Mouse (Mus musculus) CD8-positive naive resting alpha-beta T cell, adult 2 months (primary cell): ENCODE measurements around the gene Kdm3a.

ENCODE experiments used
- DNase-seq, 2 experiments: peaks; one replicate each; pipeline ENCODE4 v3.0.0; 2022; ENCODE audit warnings: low read depth in 2 of 2, low spot score in 2 of 2

Gene Kdm3a

DNA sequence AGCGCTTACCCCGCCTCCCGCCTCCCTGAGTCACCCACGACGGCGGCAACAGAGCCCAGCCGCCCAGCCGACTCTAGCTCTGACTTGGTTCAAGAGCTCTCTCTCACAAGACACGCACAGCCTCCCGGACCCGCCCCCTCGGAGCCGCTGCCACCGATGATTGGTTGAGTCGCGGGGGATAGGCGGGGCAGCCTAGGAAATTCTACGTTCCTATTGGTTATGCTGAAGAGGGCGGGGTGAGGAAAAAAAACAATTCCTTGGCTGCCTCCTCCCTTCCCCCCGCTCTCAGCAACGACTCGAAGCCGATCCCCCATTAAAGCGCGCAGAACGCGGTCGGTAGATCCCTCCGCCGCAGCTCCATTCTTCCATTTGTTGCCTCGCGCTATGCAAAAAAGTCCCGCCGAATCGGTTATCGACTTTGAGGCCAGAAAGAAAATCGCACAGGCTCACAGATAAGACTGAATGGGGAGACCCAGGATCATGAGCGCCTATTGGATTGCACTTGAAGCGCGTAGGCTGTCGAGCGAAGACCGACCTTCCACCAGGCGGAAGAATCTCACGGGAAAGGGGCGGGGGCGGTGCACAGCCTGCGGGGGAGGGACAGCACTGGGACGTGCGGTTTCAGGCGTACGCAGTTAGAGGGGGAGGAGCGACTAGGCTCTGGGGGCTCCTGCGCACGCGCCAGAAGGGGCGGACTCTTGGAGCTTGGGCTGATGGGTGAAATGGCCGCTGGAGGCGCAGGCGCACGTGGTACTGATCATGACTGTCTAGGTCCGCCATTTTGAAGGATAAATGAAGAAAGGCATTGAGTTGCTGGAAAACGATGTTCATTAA, at the start of gene Kdm3a:
Gene Kdm3a (minus strand): TSS at position 162 of the 834 bp plus-strand sequence.
- DNase-seq = peak; percentile 99

DNA sequence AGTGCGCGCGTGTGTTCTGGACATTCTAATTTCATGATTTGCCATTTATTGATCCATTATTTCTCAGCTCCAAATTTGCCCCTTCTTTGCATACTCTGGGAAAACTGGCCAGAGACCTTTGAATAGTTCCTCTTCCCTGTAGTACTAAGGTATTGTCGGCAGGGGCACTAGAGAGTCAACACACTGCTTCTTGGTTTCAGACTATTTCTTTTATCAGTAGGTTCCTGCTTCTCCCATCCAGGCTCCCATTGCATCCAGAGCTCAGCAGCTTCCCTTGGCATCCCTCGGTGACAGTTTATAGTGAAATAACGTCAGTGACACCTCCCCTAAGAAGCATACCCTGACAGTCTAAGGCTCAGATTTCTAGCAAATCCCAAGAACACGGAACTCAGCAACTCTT, 46.1 kb upstream of the Kdm3a start:
- no peak for DNase-seq

DNA sequence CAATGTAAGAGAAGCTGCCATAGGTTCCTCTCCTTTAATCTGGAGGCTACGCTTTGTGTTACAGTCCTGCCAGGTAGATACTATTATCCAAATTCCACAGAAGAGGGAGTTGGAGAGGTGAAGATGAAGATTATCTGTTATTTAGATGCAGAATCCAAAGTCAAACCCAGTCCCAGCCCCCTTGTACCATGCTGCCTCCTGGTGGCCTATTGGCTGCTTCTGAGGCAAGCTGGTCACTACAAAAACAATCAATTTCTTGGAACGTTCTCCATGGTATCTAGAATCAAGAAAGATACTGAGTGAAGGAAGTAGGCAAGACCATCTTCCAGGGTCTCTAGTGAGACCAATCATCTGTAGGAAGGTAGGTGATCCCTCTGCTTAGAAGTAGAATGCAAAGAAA, 40.4 kb upstream of the Kdm3a start:
- peak; percentile 6 to 42 for DNase-seq

DNA sequence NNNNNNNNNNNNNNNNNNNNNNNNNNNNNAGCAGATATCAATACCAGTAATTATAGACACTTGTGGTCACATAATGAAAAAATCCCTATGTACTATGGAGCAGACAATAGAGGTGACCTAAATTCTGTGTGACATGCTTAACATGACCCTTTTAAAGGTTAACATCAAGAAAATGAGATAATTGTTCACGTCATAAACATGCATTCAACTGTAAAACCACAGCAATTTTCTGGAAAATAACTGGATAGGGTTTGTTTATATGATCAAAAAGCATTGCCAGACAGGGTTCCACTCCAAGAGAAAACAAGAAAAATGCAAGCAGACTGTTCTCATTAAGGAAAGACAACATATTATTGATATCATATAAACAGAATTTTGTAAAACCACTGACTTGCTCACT, 31.7 kb upstream of the Kdm3a start:
- no peak for DNase-seq

DNA sequence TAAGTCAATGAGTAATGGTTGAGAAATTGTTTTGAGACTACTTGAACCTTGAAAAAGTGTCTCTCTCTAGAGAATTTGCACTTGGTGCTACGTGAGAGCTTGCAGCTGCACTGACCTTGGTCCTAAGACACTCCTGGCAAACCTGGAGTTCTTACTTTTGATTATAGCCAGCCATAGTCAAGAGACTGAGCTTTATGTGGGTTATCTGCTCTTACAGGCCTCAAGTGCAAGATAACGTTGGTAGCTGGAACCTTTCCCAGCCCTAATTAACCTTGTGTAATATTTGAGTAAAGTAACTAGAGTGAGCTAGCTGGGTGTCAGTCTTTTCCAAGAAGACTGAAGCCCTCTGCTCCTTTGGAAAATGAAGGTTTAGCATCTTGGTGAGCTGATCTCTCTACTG, 25.5 kb upstream of the Kdm3a start:
- DNase-seq = no peak

DNA sequence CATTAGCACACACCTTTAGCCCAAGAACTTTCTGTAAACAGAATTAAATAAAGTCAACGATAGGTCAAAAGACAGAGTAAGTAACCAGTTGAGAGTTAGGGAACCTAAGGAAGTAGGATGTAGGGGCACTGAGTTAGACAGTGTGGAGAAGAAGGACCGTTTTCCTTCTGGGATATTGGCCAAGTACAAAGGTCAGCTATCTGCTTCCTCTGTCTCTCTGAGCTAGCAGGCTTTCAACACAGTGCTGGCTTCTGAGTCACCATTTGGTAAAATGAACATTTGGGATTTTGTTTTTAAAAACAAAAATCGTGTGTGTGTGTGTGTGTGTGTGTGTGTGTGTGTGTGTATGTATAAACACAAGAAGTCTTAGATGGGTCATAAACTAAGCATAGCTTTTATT, 23.0 kb upstream of the Kdm3a start:
- DNase-seq = no peak

DNA sequence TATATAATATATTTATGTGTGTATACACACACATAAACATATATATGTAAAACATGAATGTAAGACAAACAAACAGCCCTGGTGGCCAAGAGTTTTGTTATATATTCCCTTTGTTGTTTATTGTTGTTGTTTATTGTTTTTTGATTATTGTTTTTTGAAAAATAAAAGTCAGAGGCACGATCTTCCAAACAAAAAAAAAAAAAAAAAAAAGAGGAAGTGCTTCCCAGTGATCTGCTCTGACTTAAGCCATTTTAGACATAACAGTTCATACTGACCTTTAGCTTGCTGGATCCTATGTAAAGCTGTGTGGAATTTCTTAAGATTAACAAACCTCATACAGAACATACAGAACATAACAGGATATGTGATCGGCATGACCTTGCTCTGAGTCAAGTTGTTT, 19.1 kb upstream of the Kdm3a start:
- DNase-seq = no peak

DNA sequence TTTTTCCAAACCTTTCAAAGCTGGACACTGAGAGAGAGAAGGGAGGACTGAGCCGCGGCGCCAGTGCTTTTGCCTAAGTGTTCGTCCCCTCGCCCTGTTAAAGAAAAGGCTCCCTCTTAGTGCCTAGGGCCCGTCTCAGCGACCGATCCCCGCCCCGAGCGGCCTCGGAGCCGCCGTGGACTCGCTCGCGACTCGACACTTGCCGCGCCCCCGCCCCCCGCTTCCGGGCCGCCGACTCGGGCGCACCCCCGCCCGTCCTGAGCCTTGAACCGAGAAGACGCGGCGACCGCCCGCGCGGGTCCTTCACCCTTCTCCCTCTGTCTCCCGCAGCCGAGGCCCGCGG, 333 bp downstream of the Kdm3a start:
- DNase-seq = no peak

DNA sequence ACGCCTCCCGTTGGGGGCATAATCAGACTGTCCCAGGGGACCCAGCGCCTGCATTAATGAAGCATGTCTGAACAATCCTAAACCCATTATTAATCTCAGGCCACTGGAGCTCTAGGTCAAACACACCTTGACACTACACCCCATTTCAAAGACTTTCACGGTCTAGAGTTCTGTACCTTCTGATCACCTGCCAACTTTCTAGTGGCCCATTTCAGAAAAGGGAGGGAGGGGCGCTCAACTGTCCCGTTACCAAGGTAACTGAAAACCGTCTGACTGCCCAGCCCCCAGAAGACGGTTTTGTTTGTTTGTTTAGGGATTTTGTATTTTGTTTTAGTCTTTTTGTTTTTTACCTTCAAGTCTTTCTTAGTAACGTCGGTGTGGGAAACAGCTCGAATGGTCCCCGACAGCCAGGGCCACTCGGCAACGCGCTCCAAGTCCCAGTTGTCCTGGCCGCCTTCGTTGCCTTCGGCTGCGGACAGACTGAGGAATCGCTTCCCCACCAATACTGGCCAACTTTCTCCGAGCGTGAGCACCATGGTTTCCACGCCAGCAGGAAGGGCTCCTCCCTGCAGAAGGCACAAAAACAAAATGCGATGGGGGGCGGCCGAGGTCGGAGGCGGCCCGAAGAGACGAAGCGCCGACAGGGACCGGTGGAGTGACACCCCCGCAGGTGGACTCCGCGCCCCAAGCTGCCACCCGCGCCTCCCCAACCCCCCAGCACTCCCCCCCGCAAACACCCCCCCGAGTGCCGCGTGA, 906 bp downstream of the Kdm3a start:
- peak; percentile 29 to 43 for DNase-seq

DNA sequence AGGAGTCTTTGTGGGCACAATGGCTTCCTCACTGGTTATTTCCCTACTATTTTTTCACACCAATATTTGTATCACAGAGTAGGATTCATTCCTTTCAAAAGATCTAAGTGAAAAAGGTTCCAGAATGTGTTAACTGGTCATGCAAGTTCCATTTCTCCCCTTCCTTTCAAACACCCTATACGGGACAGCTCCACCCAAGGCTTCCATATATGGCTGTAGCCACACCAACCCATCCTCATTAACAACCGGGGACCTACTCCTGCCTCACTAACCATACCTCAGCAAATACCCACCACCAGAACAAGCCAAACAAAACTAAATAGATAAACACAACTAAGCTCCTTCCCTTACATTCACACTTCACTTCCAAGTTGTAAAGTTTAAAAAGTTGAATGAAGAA, 1.6 kb downstream of the Kdm3a start:
- DNase-seq = no peak

DNA sequence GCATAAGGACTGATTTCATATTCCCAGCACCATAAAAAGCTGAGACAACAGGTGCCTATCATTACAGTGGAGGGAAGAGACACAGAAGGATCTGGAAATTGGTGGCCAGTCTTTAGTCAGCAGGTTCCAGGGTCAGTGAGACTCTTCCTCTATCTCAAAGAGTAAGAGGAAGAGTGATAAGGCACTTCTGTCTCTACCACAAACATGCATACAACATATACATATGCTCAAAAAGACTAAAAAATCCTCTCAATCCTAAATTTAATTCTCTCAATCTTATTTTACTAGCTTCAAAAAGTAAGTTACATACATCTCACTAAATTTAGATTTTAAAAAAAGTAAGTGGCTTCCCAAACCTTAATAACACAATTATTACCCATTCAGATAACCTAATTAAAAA, 5.5 kb downstream of the Kdm3a start:
- no peak for DNase-seq

DNA sequence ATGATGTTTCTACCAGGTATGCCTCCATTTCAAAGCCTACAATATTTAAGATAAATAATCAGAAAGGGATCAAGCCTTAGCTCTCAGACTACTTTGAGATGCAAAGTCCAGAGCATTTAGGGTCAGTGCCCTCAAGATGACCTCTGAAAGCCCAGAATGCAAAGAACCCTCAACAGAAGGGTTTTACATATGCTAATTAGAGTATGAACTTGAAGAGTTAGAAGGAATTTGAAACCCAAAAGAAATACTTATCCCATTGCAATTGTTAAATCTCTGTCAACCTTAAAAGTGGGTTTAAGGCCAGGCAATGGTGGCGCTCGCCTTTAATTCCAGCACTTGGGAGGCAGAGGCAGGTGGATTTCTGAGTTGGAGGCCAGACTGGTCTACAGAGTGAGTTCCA, 6.8 kb downstream of the Kdm3a start:
- DNase-seq = no peak

DNA sequence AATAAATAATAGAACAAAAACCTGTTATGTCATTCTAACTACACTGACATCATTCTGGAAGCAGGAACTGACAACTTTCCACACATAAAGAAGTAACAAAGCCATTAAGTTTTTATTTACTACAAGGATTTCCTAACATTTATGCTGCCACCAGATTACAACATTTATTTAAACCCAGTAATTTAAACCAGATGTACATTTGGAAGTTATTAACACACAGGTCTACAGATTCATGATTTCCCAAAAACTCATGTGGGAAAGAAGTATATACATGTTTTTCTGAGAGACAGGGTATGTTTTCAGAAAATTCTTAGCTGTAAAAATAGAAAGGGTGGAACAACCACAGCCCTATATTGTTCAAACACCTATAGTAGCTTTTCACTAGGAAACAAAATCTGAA, 8.1 kb downstream of the Kdm3a start:
- no peak for DNase-seq

DNA sequence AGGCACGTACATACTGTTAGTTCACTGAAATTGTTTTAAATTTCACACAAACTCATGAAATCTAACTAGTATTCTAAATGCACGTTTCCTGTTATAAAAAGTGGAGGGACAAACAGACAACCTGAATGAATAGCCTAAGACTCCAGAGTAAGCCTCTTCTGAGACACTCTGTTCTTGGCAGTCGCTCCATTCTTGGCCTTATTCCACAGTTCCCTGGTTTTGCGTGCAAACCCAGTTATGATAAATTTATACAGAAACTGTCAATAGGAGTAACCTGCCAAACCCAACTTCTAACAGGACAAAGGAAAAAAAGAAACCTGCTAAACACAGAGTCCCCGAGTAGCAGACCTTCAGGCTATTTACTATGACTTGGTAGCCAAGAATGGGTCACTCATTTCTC, 10.8 kb downstream of the Kdm3a start:
- no peak for DNase-seq

DNA sequence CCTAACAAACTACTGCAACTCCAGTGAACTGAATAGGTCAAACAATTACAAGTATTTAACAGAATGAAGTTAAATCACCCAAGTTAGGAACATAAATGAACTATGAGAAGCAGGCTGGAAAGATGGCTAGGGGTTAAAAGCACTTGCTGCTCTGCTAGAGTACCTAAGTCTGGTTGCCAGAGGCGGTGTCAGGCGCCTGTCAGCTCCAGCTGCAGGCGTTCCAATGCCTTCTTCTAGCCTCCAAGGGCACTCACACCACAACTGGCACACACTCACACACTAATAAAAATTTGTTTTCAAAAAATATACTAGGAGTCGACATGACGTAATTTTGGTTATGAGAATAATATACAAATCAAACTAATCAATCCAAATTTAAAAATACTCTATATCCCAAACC, 11.2 kb downstream of the Kdm3a start:
- DNase-seq = no peak

DNA sequence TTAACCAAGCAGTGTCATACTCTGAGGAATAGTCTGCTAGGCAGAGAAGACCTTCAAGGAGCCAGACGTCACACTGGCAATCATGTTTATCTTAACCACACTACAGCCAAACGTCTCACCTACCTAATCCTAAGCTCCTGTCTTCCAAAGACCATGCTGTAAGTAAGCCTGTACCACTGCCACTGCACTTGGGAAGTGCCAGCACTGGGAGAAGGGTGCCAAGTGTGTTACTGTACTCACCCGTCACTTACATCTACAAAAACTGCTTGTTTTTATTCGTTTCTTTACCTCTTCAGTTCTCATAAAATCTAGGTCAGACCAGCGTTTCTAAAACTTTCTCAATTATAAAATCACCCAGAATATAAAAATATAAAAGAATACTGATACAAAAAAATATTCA, 15.8 kb downstream of the Kdm3a start:
- DNase-seq = no peak

DNA sequence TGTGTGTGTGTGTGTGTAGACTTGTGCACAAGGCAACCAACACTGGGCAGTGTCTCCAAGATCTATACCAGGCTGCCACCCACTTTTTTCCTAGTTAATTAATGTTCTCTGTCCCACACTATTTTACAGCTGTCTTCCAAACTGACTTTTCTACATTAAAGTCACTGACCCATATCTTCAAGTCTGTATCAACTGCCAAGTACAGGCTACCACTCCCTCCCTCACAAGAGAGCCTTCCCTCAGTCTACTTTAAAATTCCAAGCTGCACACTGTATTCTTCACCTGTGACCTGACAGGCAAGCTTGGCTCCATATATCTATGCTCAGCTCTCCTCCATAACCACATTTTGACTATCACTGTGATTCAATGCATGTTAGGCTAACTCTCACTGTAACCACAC, 19.6 kb downstream of the Kdm3a start:
- no peak for DNase-seq

DNA sequence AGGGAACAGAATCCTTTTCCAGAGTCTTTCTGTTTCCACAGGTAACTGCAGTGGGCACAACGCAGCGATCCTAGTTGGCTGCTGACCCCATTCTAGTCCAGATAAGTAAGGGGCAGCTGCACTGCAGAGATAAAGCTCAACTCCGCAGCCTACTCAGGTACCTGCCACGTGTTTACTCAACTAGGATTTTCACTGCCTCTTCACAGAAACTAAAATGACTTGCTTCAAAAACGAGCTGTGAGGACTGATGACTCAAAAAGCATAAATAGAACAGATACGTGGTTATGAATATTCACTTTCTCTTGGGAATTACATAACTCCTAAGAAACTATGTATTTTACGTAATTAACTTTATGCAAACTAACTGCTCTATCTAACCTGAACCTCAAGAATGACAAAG, 22.8 kb downstream of the Kdm3a start:
- no peak for DNase-seq

DNA sequence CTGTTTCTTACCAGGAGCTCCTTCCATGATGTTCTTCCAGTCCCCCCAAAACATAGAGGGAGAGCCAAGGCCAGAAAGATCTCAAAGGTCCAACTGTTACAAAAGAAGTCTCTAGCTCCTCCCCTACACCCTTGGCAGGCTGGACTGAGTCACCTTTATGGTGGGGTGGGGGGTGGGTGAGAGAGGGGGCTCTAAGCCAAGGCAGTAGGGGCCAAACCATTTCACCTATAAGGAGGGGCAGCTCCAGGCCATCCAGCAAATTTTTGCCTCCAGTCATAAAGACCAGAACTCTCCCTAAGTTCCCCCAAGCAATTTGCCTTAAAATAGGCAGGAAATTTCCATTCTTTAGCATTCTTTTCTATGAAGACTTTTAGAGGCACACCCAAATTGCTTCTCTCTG, 23.8 kb downstream of the Kdm3a start:
- no peak for DNase-seq

DNA sequence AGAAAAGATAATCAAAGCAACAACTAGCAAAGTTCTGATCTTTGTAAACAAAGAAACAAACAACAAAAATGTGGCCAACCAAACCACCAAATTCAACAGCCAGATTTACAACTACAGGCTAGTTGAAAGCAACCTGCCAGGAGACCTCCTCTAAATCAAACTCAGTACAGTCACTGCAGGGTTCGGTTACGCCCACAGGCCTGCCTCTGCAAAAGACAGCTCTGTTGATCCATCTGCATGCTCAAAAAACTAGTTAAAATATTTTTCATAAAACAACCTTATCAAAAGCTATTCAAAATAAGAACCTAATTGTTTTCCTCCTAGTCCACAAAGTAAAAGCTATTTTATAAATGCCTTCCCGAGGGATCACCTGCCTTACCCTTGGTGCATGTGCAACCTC, 25.0 kb downstream of the Kdm3a start:
- no peak for DNase-seq

DNA sequence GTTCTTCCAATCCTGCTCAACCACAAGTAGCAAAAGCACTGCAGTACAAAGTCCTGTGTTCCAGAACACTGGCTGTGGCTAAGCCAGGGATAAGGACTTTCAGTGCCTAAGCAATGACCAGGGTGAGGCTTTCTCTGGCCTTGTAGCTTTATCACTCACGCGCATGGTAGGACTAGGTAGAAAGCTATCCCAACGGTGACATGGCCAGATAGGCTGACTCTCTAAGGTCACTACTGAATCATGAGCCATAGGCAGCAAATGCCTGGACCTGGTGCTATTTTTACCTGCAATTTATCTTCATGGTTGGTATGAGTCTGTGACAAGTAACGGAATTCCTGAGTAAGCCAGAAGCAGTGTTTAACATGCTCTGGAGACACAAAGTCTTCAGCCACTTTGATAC, 42.6 kb downstream of the Kdm3a start:
- no peak for DNase-seq

DNA sequence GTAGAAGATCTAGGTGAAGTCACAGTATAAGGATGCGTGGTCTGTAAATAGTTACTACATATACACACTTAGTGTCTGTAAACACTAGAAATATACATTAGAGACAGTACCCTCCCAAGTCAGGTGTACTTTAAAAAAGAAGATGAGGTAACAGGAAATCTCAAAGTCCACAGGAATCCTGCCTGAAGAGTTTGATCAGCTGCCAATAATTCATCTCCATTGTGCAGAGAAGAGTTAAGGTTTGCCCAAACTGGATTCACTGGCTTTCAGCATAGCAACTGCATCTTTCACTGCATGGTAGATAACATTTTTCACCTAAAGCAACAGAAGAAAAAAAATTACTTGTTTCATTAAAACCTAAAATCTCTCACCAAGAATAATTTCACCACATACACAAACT, 43.4 kb downstream of the Kdm3a start:
- no peak for DNase-seq

DNA sequence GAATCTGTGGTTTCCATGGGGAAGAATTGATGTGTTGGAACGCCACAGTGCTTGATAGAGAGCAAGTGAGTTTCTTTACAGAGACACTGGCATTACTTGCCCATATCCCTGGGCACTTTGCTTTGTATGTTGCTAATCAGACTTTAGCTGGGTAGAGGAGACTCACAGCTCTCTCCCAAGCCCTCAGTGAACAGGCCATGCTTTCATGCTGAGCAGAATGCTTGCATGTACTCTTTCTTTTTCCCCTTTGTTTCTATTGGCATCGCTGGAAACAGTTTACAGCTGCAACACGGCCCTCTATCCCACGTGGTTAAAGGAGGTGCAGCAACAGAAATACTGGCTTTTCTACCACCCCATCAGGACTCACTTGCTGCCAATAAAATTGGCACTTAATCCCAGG, 49.6 kb downstream of the Kdm3a start:
- DNase-seq = no peak
